Mouse (Mus musculus) brain, embryonic 18.5 days (tissue): ENCODE data around the gene Abi1.
"Not testable (repeated sequence)": the region's sequence is repeated elsewhere in the genome, so short reads cannot be mapped to it uniquely, and the experiment has no call there.

ENCODE experiments used
- DNase-seq: peaks from one replicate; pipeline ENCODE4 v3.0.0-alpha.2; 2012; ENCODE audit warnings: low read depth, low spot score

Abi1 gene

DNA sequence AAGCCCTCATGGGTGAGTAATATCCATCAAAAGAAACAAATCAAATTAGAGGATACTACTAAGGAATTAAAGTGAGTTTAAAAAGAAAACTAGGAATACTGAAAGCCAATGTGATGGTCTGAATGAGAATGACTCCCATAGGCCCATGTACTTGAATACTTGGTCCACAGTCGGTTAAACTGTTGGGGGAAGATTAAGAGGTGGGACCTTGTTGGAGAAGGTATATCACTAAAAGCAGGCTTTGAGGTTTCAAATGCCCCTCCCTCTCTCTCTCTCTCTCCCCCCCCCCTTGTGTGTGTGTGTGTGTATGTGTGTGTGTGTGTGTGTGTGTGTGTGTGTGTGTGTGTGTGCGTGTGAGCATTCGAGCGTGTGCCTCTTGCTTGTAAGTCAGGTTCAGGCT, 9.4 kb downstream of the Abi1 start:
- DNase-seq = no peak

DNA sequence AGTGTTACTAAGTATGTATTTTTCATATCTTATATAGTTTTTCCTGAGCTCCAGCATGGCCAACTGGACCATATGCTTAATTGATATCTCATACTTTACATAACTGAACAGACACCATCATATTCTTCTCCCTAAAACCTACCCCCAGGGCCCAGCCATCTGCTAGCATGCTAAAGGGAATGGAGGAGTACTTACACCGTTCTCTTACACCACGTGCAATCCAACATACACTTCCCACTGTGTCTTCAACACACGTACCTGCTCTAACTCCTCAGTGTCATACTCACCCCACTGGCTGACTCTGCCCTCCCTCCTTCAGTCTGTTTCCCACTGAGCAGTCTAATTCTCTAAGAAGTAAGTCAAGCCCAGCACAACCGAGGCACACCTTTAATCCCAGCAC, 11.2 kb downstream of the Abi1 start:
- DNase-seq = no peak

DNA sequence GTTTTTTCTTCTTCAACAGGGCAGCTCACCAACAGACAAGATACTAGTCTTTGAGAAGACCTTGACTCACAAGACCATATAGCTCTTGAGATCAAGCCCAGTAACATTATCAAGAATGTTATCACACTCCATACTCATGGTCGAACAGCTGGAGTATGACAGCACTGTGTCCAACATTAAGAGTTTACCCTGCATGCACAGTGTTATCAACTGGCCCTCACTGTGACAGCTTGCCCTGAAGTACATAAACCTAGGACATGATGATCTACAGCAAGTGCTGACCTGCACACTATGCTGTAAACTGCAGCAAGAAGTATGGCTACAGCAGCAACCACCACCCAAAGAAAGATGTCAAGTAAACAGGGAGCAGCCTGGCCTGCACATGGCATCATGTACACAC, 13.7 kb downstream of the Abi1 start:
- no peak for DNase-seq

DNA sequence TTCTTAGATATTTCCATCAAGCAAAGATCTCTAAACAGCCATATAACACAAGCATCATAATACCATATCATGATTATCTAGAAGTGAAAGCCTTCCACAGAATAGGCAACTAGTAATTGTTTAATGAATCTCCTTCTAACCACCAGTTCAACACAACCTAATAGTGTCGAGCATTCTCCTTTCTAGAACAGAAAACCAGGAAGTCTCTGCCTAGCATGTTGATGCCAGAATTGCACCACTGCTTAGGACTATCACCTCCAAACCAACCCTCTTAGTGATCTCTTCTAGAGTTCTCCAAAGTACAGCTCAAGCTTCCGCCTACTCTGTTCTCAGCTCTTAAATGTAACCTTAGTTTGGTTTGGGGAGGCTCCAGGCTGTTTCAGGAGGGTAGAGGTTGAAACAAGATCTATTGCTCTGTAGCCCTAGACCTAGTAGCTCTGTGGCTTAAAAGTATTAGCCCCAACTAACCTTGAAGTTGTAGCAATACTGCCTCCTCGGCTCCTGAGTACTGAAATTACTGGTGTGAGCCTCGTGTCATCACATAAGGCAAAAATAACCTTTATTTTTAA, 16.2 kb downstream of the Abi1 start:
- no peak for DNase-seq

DNA sequence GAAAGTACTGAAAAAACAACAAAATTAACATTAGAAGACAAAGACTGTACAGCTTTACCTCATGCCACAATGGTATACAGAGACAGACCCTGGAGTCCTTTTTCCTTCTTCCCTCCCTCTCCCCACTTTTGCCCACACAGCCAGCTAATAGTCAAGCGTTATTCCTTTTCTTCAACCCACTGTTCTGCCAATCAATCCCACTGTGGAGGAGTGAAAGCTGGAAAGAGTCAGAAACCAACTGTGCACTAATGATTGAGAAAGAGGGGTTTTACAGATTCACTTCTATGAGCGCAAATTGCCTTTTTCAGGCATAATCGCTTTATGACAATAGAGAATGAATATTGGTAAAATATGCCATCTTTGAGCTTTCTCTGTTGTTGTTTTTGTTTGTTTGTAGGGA, 17.0 kb downstream of the Abi1 start:
- no peak for DNase-seq

DNA sequence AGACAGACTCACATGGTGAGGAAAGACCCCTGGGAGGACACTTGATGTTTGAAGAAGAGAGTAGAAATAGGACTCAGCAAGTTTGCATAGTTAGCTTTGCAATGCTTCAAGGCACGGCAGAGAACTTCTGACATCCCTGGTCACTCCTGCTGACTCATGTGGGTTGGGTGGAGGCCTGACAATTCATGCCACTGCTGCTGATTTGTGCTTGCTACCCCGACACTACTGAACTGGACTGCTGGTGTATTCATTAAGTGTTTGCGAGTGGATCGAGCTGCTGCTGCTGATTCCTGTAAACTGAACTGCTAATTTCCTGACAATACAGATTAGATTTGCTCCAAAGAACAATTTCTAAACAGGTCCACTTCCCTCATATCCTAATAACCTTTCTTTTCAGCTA, 18.3 kb downstream of the Abi1 start:
- no peak for DNase-seq

DNA sequence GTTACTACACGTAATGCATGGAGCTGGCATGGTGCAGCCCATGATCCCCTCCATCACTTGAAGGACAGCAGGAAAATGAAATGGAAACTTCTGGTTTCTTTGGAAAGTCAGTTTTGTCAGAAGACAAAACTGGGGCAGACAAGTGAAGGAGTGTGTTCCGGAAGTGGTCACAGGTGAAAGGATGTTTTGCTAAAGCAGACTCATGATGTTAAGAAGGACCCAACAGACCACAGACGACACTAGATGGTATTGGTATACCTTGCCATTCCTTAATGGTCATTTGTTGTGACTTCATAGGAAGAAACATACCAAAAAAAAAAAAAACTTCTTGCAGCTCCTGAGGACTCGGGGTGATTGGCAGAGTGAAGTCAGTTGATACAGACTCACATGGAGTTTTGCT, 18.7 kb downstream of the Abi1 start:
- DNase-seq = no peak

DNA sequence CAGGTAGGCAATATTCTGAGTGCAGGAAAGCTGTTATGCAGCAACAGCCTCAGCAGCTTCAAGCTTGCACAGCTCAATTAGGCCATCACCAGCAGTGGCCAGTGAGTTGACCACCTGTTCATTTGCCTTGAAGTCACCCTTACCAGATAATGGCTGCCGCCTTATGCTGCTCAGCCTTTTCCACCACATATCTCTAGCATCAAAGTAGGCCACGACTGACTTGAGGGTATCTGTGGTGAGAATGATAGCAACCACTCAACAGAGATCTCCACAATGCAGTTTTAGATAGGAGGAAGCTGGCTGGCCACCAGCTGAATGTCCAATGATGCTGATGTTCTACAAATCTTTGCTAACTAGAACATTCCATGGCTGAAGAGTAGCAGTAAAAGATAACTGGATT, 20.9 kb downstream of the Abi1 start:
- no peak for DNase-seq

DNA sequence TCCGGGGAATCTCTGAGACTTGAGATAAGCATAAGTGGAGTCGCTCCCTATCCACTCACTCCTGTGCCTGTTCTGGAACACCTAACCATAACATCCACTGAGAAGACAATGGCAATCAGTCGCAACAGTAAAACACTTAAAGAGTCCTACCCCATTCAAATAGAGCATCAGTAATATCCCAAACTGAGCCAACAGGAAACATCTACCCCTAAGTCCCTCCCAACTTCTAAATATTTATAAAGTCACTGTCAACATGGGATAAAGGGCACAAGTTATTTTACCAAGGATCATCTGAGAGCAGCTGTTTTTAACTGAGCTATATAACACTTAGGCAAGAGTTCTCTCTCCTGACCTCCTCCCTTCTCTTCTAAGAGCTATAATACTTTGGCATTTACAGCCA, 23.9 kb downstream of the Abi1 start:
- no peak for DNase-seq

DNA sequence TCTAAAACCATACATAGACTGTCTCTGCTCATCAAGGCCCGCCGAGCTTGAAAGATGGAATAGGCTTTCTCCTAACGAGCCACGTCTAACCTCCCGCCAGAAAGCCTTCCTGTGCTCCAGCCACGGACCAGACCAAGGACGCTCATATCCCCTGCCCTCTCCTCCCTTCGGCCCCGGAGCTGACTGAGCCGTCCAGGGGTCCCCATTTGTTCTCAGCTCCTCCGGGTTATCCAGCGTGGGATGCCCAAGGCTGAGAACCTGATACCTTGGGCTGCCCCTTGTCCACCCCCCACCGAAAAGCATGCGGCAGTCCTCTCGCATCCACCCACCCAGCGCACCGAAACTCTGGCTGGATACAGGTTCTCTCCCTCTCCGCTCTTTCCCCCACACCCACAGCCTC, 24.7 kb downstream of the Abi1 start:
- DNase-seq = no peak

DNA sequence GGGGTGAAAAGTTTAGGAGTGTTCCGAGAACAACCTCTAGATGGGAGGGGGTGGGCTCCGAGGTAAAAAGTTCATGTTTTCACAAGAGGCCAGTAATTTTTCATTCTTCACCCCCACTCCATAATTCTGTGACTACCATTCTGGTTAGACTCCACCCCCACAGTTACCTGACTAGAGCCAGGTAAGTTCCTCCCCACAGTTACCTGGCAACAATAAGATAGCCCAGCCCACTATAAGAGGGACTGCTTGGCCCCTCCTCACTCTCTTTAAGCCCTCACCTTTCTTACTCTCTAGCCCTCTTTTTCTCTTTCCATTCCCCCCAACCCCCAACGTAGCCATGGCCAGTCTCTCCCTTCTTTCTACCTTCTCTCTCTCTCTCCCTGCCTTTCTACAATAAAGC, 25.1 kb downstream of the Abi1 start:
- not testable (repeated sequence) for DNase-seq

DNA sequence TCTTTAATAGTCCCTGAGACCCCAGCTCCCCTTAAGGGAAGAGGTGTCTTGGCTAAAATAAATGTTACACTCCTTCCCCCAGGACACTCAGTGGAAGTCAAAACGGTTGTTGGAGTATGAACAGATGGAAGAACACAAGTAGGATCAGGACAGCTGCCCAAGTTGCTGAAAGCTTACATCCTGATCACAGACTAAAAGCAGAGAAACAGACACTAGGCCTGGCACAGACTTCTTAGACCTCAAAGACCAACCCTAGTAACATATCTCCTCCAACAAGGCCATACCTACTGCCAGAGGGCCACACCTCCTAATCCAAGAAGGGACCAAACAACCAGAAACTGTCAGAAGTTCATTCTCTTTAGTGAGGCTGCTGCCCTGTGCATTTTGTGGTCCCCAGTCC, 31.8 kb downstream of the Abi1 start:
- DNase-seq = no peak

DNA sequence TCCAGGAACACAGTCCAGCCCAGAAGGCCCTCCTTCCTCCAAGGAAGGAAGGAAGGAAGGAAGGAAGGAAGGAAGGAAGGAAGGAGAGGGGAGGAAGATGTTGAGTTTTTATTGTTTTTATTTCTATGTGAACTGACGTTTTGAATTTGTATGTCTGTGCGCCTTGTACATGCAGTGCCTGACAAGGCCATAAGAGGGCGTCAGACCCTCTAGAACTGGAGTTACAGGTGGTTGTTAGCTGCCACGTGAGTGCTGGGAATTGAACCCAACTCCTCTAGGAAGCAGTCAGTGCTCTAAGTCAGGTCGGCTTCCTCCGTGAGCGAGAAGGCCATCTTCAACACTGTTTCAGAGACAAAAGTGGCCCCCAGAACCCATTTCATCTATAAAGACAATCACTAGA, 32.5 kb downstream of the Abi1 start:
- DNase-seq = no peak

DNA sequence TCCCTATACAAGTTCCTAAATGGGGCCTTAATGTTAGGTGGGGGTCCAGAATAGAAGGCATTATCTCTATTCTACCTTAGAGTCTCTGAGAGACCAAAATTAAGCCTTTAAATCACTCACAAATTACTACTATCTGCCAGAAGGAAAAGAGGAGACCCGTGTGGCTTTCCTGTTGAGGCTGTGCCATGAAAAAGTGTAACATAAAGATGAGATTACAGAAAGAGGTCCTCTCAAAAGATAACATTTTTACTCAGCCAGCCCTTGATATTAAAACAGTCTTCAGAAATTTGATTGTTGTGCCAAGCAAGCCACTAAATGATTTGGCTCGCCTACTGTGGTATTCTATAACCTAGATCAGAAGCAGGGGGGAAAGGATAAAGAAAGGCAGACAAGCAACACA, 32.9 kb downstream of the Abi1 start:
- DNase-seq = no peak

DNA sequence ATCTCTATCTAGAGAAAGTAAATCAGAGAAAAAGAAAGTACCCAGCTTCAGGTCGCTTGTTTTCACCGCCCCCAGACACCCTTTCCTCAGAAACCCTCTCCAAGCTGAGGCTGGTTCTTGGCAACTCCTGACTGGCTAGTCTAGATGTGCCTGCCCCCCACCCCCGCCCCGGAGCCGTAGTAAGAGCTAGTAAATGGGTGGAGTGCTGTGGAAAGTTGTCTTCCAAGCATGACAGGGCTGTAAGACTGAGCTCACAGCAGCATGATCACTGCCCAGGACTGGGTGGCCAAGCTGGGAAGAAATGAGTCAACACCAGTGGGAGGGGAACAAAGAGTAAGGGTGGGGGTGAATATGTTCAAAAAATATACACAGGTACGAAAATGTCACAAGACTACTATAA, 33.8 kb downstream of the Abi1 start:
- DNase-seq = no peak

DNA sequence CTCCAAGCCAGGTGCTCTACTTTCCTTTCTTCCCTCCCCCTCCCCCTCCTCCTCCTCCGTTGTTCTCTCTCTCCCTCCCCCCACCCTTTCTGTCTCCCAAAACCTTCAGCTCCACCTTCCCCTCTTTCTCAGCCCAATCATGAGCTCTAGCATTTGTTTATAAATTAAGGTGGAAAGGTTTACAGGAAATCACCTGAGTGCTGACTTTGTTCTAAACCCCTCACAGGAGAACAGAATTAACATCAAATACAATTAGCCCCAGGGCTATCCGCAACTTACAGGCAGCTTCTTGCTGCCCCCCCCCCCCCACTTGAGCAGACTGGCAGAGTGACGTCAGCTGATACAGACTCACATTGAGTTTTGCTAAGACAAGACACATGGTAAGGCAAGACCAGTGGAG, 37.4 kb downstream of the Abi1 start:
- DNase-seq = no peak

DNA sequence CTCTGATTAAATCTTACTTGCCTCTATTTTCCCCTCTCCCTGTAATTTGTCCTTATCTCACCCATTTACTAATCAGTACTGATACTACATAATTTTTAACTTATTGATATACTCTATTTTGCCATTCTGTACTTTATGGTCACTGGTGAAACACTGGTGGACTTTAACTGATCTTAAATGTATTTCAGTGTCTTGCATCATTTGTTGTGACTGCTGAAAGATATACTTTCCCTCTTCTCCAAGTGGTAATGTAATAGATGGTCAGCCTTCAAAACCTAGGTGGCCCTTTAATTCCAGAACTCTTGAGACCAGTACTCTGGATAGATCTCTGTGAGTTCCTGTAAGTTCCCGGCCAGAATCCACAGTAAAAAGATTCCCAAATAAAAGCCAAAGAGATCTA, 40.4 kb downstream of the Abi1 start:
- no peak for DNase-seq

DNA sequence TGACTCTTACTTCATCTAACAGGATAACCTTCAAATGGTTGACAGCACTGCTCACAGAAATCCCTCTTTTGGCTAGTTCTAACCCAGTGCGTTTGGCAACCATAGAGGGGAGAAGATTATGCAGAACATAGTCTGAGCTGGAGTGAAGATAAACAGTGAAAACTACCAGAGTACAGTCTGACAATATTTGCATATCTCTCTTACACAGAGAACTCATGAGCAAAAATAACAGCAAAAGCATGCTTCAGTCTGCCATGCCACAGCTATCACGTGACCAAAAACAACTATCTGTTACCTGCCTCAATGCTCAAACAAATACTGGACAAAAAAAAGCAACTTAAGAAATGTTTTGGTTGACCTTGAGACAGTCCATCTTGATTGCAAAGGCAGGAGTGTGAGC, 41.2 kb downstream of the Abi1 start:
- DNase-seq = no peak

DNA sequence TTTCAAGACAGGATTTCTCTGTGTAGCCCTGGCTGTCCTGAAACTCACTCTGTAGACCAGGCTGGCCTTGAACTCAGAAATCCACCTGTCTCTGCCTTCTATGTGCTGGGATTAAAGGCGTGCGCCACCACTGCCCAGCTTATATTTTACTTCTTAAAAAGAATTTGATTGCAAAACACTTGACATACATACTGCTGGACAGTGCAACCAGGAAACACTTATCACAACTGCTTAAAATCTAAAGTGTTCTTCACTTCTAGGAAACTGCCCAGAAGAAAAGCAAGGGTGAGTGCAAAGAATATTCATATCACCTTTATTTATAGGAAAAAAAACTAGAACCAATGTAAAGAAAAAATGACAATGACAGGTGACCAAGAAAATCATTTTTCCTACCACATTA, 42.0 kb downstream of the Abi1 start:
- no peak for DNase-seq

DNA sequence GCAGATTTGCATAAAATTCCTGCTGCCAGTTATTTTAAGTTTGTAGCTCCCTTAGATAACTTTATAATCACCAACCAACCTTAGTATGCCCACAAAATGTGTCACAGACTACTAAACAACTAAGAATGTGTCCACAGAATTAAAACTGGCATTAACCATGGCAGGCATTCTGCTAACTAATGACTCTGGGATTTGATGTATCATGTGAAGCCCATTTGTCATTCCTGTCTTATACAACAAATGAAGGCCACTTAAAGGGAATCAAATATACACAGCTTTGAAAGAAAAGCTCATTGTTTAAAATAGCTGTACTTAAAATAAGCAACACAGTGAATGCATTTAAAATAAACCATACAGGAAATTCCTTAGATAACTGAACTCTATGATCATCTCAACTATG, 44.0 kb downstream of the Abi1 start:
- no peak for DNase-seq

DNA sequence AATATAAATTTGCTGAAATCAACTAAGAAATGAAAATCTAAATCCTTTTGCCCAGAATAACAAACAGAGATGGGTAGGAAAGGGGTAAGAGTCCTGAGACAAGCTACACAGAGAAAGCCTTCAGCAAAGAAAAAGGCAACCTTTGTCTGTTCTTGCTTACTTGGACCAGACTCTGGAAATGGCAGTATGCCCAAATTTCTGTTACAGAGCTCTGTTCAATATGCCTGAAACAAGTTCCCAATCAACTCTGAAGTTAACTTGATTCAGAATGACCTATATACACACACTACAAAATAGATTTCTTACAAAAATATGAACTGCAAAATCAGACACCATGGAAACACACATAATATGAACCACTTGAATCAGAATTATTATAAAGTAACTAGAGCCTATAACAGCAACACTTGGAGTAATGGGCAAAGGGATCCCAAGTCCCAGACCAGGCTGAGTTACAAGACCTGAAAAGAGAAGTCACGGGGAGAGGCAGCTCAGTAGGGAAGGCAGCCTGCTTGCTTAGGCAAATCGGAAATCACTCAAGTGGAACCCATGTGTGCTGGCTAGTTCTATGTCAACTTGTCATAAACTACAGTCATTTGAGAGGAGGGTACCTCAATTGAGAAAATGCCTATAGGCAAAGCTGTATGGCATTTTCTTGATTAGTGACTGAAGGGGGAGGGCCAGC, 53.9 kb downstream of the Abi1 start:
- no peak for DNase-seq

DNA sequence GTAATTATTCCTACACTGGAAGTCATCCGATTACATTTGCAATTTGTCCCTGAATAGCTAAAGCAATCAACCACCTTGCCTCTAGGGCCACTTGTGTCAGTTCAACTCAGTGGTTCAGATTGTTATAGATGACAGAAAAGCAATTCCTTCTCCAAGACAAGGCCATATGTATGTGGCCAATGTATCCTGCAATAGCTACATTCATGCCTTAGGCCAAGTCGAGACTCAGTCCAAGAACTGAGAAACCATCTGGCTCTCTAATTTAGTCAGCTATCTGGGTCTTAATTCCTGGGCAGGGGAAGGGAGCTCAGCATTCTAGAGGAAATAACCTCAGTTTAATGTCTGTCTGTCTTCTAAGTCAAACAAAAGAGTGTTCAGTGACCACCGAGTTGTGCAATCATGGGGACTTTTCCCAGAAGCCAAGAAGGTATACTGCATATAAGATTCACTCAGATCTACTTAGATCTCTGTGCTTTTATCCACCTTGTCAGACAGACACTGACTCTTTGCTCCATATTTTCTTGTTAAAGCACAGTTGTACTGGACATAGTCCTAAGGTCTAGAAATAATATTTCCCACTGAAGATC, 62.6 kb downstream of the Abi1 start:
- DNase-seq = no peak

DNA sequence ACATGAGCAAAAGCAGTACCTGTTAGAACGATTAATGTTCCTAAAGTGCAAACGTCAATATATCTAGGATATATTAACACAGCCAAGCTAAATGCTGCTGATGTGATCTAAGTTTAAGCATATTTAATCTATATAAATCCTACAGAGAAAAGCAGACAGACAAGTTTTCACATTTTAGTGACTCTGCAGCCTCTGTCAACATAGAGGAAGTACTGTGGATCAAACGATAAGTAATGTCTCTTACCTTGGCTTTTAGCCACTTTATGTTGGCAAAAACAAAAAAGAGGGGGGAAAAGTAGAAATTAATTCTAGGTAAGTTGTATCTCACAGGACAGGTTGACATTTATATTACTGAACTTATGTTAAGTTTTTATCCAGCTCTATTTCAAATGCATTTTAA, 77.1 kb downstream of the Abi1 start:
- no peak for DNase-seq

DNA sequence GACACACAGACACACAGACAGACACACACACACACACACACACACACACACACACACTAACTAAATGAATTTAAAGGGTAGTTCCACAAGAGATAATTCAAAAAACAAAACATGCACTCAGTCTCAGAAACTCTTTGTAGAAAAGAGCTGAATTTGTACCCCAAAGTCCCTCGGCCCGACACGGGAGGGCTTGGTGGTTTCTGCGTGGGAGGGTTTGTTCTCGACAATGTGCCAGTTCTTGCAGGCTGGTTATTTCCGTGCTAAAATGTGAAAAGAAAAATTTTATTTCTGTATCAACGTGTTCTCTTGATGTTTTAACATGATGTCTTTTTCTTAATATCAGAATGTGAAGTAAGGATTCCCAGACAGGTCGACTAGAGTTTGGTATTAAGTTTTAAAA, 77.8 kb downstream of the Abi1 start:
- no peak for DNase-seq
